Mouse (Mus musculus): ENCODE data around the gene Rictor. TPM values are rescaled to one million over a fixed set of nuclear protein-coding genes. Genes with fewer than 3 reads are reported as not detected.

Rictor gene
- polyA plus RNA-seq, 1 experiment from 2014 or later, result 13.2 TPM

GRCm38 (mm10) chr15:6849851-6850250 lies 141.7 kb downstream of the Rictor start:
- Histone ChIP-seq H3K36me3 (replicated peaks; ENCODE audit: insufficient read depth, low read length) (no peaks in the 10 kb centered on the region), H3K4me2 (ENCODE audit: low read depth, low read length) (no peak overlapping the region), H3K9me3 (ENCODE audit: low read length) (no peaks in the 10 kb centered on the region), H3K27me3 (ENCODE audit: insufficient read depth, low read length) (no peaks in the 10 kb centered on the region), H3K4me1 (ENCODE audit: insufficient read depth) (no peaks in the 10 kb centered on the region), H3K27ac (ENCODE audit: low read depth) (no peak overlapping the region), H3K9ac (replicated peaks) (no peak overlapping the region), H3K4me3 (ENCODE audit: low read depth, low read length) (no peak overlapping the region)
- DNase-seq (no peak), ATAC-seq (no peak)
- WGBS (ENCODE audit: insufficient replicate concordance), result 54% methylated on average over 1 of the region's 1 CpGs
- TF ChIP-seq EP300 (IDR thresholded peaks at IDR 0.05; ENCODE audit: low read depth), result no peak
- no peak for TF ChIP-seq CTCF (IDR thresholded peaks at IDR 0.05; ENCODE audit: low read depth)

Other genes starting within 250 kb of the Rictor start
- 28.0 and 29.7 TPM in 2 replicates for gene Fyb, start 185.5 kb upstream of the Rictor start, polyA plus RNA-seq (2015; fragmentation: Nextera tagmentation; extraction: Ambion mirVana)
- 0.54 and 0.88 TPM in 2 replicates for gene Osmr, start 166.6 kb downstream of the Rictor start, polyA plus RNA-seq (2015; fragmentation: Nextera tagmentation; extraction: Ambion mirVana)

Measured in liver, postnatal 0 days (tissue).